Mouse (Mus musculus): Measurements from ENCODE around the gene Lrrc71.
A peak's percentile ranks its signal among the peaks of the same experiment; 100 is the strongest.

The Lrrc71 gene

DNA sequence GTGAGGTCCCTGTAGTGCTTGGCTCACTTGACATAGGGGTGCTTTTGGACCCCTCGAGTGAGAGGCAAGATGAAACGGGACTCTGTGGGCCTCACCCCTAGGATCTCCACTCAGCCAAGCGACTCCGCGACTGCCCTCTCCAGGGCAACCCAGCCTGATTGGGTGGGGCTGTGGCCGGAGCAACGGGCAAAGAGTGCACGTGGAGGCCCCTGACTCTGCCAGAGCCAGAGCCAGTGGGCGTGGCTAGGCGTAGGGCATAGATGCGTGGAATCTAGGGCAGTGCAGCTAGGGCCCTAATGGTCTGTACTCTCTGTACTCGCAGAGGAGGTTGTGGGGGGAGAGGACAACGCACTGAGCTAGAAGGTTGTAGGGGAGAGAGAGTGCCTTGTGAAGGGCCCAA, at the start of gene Lrrc71:
Gene Lrrc71, minus strand, starts transcription at position 195 of the 400 bp plus-strand sequence.
- no peak for DNase-seq (ENCODE audit: low spot score in 2 of 2)

DNA sequence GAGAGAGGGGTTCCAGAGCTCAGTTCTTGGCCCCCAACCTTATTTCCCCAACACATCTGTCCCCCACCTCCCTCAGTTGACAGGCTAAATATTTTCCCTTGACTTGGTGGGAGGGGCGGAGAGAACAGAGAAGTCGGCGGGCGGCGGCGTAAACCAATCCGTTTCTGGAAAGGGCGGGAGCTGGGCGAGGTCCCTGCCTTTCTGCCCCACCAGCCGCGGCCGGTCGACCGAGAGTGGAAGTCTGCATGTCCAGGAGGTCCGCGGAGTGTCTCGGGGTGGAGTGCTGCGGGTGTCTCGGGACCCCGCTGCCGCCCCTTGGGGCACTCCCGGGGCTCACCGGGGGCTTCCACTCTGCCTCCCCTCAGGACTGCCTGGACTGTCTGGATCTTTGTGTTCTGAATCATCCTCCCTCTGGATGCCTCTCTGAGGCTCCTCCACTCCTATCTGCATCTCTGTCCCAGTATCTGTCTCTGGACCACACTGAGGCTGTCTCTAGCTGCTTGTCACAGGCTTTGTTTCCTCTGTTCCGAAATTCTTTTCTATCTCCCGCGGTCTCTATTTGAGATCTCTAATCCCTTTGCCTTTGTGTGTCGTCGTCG, 48.4 kb upstream of the Lrrc71 start, which contains the start of gene Insrr:
Gene Insrr, plus strand, starts transcription at position 216 of the 599 bp plus-strand sequence.
- no peak for DNase-seq (ENCODE audit: low spot score in 2 of 2)

DNA sequence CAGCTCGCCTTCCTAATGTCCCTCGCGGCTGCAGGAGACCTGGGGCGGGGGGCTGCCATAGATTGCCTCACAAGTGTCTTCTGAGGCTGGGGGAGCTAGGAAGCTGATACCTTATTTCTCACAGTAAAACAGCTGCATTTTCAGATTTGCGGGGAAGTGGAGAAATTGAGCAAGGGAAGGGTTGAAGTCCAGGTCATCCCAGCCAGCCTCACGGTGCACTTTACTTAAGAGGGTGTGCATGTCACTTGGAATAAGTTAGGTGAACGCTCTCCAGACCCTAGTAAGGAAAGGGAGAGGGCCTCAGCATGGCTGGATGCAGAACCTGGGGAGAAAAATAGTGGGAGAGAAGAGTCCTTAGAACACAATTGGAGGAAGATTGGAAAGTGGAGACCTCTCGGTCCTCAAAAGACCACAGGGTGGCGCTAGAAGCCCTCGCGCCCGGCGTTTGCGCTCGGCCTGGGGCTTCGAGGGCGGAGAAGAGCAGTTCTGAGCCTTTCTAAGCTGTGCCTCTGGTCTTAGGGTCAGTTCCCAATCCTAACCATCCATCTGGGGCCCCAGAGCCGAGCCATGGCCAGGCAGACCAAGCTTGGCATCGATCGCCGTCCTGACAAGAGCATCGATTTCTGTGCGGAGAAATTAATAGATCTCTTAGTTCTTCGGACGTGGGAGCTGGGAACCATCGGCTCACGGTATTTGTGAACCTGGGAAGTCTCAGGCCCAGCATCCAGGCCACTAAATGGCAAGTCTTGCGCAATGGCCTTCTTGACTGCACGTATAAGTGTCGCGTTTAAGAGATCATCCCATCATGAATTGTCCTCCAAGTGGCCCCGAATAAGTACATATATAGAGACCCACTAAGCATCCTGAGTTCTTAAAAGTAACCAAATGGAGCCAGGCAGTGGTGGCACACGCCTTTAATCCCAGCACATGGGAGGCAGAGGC, 47.2 kb upstream of the Lrrc71 start:
- peak in 1 of 2 experiments; percentile 60 for DNase-seq (ENCODE audit: low spot score in 2 of 2)

DNA sequence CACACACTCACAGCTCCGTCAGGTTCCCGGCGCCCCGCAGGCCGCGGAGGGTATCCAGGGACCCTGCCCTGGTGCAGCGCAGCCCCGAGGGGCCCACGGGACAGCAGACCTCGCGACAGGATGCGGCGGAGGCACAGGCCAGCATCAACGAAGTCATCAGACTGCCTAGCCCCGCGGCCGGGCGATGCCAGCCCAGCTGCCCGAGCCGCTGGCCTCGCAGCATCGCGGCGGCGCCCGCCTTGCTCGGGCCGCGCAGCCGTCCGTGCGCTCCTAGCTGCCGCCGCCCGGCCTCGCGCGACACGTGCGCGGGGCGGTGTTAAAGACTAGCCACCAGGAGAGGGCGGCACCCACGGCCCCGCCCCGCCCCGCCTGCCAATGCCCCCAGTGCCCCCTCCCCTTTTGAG, 46.5 kb upstream of the Lrrc71 start, which contains the start of gene Ntrk1:
Gene Ntrk1, minus strand, starts transcription at position 241 of the 404 bp plus-strand sequence.
- DNase-seq (ENCODE audit: low spot score in 2 of 2) = no peak

DNA sequence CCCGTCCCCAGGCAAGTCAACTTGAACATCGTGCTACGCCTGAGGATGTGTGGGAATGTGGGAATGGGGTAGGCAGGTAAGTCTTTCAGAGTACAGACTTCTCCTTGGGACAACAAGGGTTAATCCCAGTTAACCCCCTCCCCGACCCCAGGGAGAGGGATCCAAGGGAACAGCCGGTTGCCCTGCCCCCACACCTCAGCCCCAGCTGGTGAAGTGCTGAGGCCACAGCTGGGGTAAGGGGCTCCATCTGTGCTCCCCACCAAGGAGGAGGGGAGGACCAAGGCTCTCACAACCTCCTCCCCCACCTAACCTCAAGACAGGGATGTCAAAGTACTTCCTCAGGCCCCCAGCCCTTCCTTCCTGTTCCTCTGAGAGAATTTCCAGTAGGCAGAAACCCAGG, 41.3 kb upstream of the Lrrc71 start:
- no peak for DNase-seq (ENCODE audit: low spot score in 2 of 2)

DNA sequence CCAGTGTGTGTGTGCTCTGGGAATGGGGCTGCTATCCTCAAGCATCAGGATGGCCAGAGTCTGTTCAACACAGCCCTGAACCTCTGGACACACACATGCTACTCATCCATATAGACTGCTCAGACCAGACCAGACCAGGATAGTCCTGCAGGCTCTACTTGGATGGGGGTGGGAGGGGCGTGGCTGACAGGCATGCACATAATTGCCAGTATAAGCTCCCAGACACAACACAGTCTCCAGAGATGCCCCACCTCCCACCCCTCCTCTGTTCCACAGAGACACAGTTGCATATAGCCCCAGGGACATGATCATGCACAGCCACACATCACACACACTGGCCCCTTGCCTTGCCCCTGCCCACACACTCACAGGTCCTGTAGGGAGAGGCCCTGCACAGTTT, 40.8 kb upstream of the Lrrc71 start:
- DNase-seq (ENCODE audit: low spot score in 2 of 2) = no peak

DNA sequence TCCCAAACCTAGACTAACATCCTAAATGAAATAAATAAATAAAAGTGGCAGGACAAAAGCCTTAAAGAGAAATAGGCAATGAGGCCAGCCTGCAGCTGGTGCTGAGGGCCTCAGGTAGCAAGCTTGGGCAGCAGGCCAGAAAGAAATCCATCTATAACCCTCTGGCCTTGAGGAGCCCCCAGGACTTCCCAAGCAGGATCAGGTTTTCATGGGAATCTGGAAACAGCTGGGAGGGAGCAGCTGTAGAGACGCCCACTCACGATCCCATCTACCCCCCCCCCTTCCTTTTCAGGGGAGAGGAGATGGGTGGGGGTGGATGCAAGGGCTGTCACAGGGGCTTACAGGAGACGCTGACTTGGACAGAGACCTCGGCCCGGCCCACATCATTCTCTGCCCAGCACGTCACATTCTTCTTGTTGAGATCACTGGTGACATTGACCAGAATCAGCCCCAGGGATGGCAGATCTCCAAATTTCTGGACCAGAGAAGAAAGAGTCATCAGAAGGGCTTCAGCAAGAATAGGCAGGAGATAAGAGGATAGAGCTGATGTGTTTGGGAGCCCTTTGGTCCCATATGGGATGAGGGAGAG, 37.3 kb upstream of the Lrrc71 start:
- DNase-seq (ENCODE audit: low spot score in 2 of 2) = no peak

DNA sequence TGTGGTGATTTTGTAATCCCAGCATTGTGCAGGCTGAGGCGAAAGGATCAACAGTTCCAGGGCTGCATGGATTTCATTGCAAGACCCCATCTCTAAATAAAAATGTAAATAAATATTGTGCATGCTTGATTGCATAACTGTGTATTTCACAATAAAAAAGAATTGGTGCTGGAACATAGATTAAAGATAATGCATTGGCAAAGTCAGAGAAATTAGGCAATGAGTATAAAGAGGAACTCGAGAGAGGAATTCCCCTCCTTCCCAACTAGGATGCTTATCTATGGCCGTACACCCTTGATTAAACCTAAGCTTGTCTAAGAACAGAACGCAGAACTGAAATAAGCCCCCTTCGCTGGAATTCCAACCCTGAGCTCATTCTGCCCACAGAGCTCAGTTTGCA, 36.7 kb upstream of the Lrrc71 start:
- no peak for DNase-seq (ENCODE audit: low spot score in 2 of 2)

DNA sequence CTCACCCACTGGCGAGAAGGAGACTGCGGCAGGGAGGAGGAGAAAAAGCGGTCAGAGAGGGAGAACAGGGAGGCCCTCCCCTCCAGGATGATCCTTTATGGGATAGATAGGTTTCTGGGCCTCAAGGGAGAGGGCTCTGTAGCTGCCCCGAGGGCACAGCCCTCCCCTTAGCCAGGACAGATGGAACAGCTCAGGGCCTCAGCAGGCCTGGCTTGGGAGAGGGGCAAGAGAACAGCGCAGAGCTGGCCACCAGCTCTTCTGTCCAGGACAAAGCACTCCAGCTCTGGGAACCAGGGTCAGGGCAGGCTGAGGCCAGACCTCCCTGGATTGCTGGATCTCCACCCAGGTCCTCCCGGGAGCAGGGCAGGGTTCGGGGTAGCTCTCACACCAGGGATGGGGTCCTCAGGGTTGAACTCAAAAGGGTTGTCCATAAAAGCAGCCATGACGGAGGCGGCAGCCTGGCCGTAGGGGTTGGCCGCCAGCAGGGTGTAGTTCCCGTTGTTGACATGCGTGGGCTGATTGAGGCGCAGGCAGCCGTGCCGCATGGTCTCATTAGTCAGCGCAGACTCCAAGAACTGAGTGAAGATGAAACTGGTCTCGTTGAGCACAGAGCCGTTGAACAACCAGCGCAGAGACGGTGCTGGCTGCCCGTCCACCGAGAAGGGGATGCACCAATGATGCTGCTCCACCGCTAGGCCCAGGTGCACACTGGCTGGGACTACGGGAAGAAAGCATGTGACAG, 35.0 kb upstream of the Lrrc71 start:
- DNase-seq (ENCODE audit: low spot score in 2 of 2) = no peak

DNA sequence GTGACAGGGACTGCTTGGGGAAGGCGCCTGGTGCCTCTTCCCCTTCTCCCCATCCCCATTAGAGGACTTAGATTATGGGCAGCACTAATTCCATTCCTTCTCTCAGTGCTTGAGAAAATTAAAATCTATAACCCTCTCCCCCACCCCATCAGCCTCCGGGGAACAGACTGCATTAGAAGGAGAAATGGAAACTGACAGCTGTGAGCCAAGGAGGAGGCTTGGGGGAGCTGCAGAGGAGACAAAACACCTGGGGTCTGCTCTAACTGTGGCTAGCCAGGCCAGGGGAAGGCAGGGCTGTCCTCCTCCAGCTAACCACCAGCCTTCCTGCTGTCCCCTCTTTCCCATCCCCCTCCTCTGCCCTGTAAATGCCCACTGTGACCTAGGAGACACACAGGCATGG, 30.7 kb upstream of the Lrrc71 start:
- no peak for DNase-seq (ENCODE audit: low spot score in 2 of 2)

DNA sequence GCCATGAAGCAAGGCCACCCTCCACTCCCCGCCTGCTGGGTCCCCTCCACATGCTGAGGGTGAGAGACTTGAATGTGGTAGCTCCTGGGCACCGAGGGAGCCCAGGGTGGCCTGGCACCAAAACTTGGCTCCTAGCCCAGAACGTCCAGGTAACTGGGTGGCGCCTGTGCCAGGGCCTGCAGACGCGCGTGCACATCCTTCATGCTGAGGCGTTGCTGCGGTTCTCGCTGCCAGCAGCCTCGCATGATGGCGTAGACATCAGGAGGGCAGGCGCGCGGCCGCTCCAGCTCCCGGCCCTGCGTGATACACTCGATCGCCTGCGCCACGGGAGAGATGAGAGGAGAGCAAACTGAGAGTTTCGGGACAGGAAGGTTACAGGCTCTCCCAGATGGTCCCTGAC, 29.9 kb upstream of the Lrrc71 start:
- DNase-seq (ENCODE audit: low spot score in 2 of 2) = no peak

DNA sequence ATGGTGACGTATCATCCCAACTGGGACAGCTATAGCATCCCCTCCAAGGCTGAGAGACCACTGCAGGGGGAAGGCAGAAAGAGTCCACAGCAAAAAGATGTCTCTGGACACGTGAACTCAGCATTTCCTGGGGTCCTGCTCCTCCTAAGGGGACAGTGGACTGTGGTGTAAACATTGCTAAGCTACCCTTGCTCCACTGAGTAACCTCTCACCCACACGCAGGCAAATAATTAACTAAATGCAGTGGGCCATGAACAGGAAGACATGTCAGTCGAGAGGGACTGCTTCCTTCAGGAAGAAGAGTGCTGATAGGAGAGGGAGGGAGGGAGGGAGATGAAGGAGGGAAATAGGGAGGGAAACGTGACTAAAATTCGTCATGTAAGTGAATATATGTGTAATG, 22.7 kb upstream of the Lrrc71 start:
- DNase-seq (ENCODE audit: low spot score in 2 of 2) = no peak

DNA sequence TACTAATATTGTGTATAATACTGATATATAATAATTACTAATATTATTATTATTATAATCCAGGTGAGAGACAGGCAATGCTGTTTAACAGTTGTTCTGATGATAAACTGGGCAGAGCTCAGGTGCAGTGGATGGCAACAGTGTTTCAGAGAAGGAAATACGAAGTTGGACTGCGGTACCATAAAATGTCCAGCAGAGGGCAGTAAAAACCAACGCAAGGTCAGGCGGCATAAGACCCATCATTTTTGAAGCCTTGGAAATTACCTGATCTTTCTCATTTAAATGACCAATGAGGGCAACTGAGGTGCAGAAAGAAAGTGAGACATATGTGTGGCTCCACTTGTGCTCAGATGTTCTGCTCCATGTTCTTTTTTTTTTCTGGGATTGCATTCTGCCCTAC, 21.9 kb upstream of the Lrrc71 start:
- peak; percentile 25 to 65 for DNase-seq (ENCODE audit: low spot score in 2 of 2)

DNA sequence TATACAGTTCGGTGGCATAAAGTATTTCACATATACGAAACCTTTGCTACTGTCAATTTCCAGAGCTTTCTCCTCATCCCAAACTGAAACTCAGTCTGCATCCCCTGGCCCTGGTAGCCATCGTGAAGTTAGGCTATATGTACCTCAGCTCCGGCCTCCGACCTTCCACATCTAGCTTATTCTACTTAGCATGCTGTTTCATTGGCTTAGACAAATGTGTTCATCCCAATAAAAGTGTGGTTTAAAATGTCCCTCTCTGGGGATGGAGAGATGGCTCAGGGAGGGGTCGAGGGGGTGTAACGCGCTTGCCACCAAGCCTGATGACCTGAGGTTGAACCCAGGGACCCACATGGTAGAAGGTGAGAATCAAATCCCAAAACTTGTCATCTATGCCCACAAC, 21.1 kb upstream of the Lrrc71 start:
- no peak for DNase-seq (ENCODE audit: low spot score in 2 of 2)

DNA sequence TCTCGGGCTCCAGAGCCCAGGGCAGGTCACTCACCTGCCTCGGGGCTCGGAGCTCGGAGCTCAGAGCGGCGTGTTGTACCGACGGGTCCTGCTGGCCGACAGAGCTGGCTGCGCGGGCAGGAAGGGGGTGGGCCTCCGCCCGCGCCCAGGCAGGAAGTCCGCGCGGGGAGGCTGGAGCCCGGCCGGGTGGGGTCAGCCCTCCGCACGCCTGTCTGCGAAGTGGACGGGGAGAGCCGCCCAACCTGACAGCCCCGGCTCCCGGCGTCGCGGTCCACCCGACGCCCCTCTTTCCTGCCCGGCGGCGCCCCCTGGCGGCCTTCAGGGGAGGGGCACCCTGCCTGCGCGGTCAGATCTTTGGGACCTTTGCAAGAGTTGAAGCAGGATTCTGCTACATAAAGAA, 20.4 kb upstream of the Lrrc71 start:
- peak; percentile 68 to 85 for DNase-seq (ENCODE audit: low spot score in 2 of 2)

DNA sequence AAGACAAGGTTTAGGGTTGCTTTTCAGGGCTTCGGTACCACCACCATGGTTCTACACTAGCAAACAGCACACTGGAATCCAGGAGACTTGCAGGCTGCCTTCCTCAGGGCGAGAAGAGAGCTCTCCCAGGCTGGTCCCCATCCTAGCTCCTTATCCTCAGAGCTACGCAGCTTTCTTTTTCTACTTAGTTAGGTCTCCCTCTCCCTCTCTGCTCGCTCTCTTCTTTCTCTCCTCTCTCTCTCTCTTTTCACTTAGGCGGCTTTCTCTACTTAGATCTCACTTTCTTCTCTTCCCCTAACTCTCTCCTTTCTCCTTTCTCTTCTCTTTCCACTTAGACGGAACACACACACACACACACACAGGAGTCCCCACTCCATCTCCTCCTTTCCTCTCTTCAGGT, 20.0 kb upstream of the Lrrc71 start:
- no peak for DNase-seq (ENCODE audit: low spot score in 2 of 2)

DNA sequence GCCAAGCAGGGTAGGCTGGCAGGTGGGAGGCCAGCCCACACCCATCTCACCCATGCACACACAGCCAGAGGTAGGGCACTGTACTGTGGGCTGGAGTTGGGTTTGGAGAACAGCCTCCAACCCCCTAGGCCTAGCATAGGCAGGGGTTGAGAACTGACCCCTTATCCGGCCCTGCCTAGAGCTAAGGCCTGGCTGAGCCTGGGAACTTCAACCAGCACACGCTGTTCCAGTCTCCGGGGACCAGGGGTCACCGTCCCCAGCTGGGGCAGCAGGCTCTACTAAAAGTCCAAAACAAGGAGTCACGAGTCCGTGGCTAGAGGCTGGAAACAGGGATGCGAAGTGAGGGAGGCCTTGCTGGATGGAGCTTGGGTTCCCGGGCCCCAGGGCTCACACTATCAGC, 19.3 kb upstream of the Lrrc71 start:
- no peak for DNase-seq (ENCODE audit: low spot score in 2 of 2)

DNA sequence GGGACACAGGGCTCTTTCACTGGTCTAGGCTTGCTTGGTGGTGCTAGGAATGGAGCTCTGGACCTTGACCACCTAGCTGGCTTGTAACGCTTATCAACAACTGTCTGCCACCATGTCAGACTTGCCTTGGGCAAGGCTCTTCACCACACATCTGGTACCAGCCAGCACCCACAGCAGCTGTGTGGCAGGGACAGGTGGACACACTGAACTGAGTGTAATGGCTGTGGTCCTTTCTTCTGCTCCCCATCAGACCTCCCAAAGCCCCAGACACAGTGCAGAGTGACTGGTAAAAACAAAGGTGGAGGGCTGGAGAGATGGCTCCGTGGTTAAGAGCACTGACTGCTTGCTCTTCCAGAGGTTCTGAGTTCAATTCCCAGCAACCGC, 17.9 kb upstream of the Lrrc71 start:
- DNase-seq (ENCODE audit: low spot score in 2 of 2) = no peak

DNA sequence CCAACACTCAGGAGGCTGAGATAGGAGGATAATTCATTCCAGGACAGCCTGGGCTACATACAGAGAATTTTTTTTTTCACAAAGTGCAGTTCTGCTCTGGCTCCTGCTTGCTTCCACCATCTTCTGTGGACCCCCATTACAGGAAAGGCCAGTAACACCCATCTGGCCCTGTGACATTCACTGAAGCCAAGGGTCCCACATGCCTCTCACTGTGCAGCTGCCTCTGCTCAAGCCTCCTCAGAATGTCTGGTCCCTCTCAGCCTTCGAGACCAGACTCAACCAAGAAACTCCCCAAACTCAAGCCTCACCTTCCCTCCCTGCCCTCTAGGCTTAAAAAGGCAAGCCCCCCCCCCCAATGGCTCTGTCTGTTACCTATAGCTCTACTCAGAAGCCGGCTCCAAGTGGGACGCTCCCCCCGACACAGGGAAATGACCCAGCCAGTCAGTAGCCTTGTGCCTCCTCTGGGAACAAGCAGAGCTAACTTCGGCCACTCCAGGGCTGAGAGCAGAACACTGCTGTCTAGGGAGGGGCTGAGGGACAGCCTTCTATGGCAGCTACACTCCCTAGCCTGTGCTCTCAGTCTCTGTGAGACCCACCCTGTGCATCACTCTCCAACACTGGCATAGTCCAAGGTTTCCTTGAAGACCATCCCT, 17.3 kb upstream of the Lrrc71 start:
- no peak for DNase-seq (ENCODE audit: low spot score in 2 of 2)

DNA sequence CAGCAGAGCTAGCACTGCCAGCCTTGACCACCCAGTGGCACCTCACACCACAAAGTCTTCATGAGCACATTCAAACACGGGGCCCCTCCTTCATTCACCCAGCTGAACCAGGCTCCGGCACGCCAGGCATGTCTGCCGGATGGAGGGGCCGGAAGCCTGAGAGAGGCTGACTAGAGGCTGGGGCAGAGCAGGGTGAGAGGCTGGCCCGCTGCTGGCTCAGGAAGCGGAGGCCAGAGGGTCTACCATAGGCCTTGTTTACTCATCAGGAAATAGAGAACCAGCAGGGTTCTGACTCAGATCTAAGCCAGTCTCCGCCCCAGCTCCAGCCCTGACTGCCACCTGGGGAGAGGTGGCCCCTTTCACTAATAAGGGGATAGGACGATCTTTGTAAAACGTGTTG, 16.7 kb upstream of the Lrrc71 start:
- DNase-seq (ENCODE audit: low spot score in 2 of 2) = peak; percentile 62 to 74

DNA sequence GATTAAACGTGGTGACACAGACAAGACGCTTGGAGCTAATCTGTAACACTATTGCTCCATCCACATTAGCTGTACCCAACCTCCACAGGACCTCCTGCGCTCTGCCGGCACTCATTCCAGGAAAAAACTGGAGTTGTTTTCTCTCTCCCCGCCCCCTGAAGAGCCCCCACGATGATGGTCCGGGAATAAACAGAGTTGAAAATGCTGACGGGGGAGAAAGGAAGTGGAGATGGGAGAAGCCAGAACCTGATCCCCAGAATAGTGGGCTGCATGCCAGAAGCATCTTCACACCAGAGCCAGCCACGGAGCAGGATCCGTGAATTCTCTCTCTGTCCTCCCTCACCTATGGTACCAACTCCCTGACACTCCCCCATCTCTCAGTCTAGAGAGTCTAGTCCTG, 16.1 kb upstream of the Lrrc71 start:
- no peak for DNase-seq (ENCODE audit: low spot score in 2 of 2)

Data from thymus, postnatal 10 days (tissue).